Mouse (Mus musculus): ENCODE measurements at regions not wholly inside any gene's neighbourhood (a gene's known extent, or its start where the extent isn't known, plus 50 kb on each side); places are given as distances from the start of the nearest gene placed in this dataset.

DNA sequence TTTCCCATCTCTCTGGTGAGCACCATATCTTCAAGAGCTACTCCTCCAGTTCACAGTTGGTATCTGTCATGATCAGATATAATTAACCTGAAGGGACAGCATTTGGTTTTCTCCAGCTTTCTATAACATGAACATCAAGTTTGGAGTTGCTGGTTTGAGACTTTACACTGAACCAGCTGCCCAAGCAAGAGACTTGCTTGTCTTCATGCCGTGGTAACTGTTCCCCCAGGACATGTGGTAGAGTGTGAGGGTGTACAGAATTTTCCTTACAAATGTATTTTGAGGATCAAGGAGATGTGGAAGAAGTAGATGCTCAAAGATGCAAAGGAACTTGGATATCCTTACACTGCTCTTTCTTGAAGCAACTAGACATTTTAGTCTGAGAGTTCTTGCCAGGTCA lies 200.0 kb upstream of the Eci2 start:
- no peak for TF ChIP-seq CTCF (IDR thresholded peaks at IDR 0.05; ENCODE audit: low read depth)
- no peak for TF ChIP-seq EP300 (IDR thresholded peaks at IDR 0.05; ENCODE audit: low read depth)

Data from heart, postnatal 0 days (tissue).